Mouse (Mus musculus) embryonic facial prominence, embryonic 12.5 days (tissue): Measurements from ENCODE around the gene Polr2l. TPM values are rescaled to one million over a fixed set of nuclear protein-coding genes. Genes with fewer than 3 reads are reported as not detected.
A peak's percentile ranks its signal among the peaks of the same experiment; 100 is the strongest.

Source experiments
- ATAC-seq: fragments of 200-750 bp; cut with Nextera tagmentation; 2 replicates; pipeline ENCODE4 v1.8.0; 2017; ENCODE audit not compliant: insufficient number of reproducible peaks, insufficient read depth, low FRiP score, low TSS enrichment
- H3K27ac ChIP-seq: fragments of 300-500 bp; sonication (generic); 2 replicates; pipeline ENCODE4 v1.5.1; 2016; ENCODE audit warnings: mild to moderate bottlenecking
- H3K27me3 ChIP-seq: fragments of 300-500 bp; sonication (generic); 2 replicates; pipeline ENCODE4 v1.6.1; 2016; ENCODE audit warnings: mild to moderate bottlenecking, moderate library complexity
- H3K36me3 ChIP-seq: fragments of 300-500 bp; sonication (generic); 2 replicates; pipeline ENCODE4 v1.6.1; 2016; ENCODE audit warnings: mild to moderate bottlenecking
- H3K4me1 ChIP-seq: fragments of 300-500 bp; sonication (generic); 2 replicates; pipeline ENCODE4 v1.6.1; 2016
- H3K4me2 ChIP-seq: fragments of 300-500 bp; sonication (generic); replicated peaks from 2 replicates; pipeline ENCODE4 v1.6.1; 2016; ENCODE audit warnings: mild to moderate bottlenecking, moderate library complexity
- H3K4me3 ChIP-seq: fragments of 300-500 bp; sonication (generic); 2 replicates; pipeline ENCODE4 v1.5.1; 2016; ENCODE audit warnings: mild to moderate bottlenecking
- H3K9ac ChIP-seq: fragments of 300-500 bp; sonication (generic); 2 replicates; pipeline ENCODE4 v1.6.1; 2016; ENCODE audit warnings: mild to moderate bottlenecking, moderate library complexity
- H3K9me3 ChIP-seq: fragments of 300-500 bp; sonication (generic); 2 replicates; pipeline ENCODE4 v1.6.1; 2016; ENCODE audit warnings: mild to moderate bottlenecking, moderate library complexity
- WGBS: fragments of 180-500 bp; shearing (Covaris S2); methylation state at CpG from one replicate; pipeline ENCODE4 v1.1.7; 2016; 5-methylcytosine and 5-hydroxymethylcytosine counted together
- polyA plus RNA-seq: library from polyadenylated mRNA; unstranded; fragments of >200 nt; fragmentation: Nextera tagmentation; extraction: Ambion mirVana; gene quantifications from 2 replicates; pipeline ENCODE4 v1.2.1, GENCODE M21; 2016

The Polr2l gene
- polyA plus RNA-seq, 1 experiment from 2014 or later: 66.2 TPM

- H3K4me1 ChIP-seq: peaks cover 57% of the 10 kb centered on the region
- ATAC-seq: no peak
- H3K4me3 ChIP-seq: no peak overlapping the region
- peaks cover 36% of the 10 kb centered on the region for H3K36me3 ChIP-seq
- 85% methylated on average over 6 of the region's 6 CpGs for WGBS
- H3K9me3 ChIP-seq: no peaks in the 10 kb centered on the region
- no peak overlapping the region for H3K4me2 ChIP-seq
- no peak overlapping the region for H3K9ac ChIP-seq
- H3K27ac ChIP-seq: no peak overlapping the region
- no peaks in the 10 kb centered on the region for H3K27me3 ChIP-seq
Observed at GRCm38 (mm10) chr7:141472763-141473162, 2.2 kb downstream of the Polr2l start.

DNA sequence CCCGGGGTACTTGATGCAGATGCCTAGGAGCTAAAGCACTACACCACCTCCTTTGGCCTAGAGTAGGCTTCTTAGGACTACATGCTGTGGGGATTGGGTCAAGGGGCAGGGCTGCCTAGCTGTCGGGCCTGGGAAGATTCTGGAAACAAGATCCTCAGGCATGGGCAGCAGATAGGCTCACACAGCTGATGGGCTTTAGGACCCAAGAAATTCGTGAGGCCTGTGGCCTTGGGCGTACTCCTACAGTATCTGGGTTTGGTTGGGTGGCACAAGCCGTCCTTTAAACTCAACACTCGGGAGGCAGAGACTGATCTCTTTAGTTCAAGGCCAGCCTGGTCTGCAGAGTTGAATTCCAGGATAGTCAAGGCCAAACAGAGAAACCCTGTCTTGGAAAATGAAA lies 2.7 kb downstream of the Polr2l start:
- Histone ChIP-seq H3K4me2 (no peak overlapping the region), H3K27me3 (no peaks in the 10 kb centered on the region), H3K36me3 (peaks cover 36% of the 10 kb centered on the region), H3K4me1 (peaks cover 51% of the 10 kb centered on the region), H3K9ac (no peak overlapping the region), H3K4me3 (no peak overlapping the region), H3K9me3 (no peaks in the 10 kb centered on the region), H3K27ac (no peak overlapping the region)
- ATAC-seq: no peak
- 83% methylated on average over 6 of the region's 6 CpGs for WGBS

DNA sequence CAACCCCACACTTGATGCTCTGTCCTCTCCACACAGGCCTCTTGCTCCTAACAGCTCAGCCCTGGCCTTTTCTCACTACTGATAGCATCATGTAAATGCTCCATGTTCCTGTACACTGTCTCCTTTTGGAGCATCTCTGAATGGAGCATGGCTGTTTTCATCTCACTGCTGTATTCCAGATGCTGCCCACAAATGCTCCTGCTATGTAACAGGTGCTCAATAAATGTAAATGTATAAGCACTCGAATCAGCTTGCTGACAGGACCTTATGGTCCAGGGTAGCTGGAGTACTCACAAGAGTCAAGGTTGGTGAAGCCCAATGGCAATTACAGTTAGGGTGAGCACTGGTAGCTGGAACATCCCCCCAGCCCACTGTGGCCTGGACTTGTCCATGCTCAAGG lies 3.7 kb downstream of the Polr2l start:
- Histone ChIP-seq H3K9me3 (no peaks in the 10 kb centered on the region), H3K27me3 (no peaks in the 10 kb centered on the region; the same call in 1 of the 2 replicates), H3K4me2 (no peak overlapping the region), H3K9ac (no peak overlapping the region), H3K36me3 (peaks cover 36% of the 10 kb centered on the region), H3K27ac (no peak overlapping the region), H3K4me1 (peaks cover 42% of the 10 kb centered on the region), H3K4me3 (no peak overlapping the region)
- ATAC-seq: no peak
- WGBS: 92% methylated on average over 1 of the region's 1 CpGs

GRCm38 (mm10) chr7:141470637-141470944 lies 4.3 kb downstream of the Polr2l start:
- Histone ChIP-seq H3K4me3 (no peak overlapping the region), H3K9me3 (no peaks in the 10 kb centered on the region), H3K4me1 (peaks cover 37% of the 10 kb centered on the region), H3K36me3 (peaks cover 36% of the 10 kb centered on the region), H3K27me3 (peaks cover 6% of the 10 kb centered on the region), H3K27ac (no peak overlapping the region), H3K9ac (no peak overlapping the region), H3K4me2 (no peak overlapping the region)
- ATAC-seq: no peak
- 98% methylated on average over 10 of the region's 10 CpGs for WGBS

- Histone ChIP-seq H3K9ac (no peak overlapping the region), H3K9me3 (no peaks in the 10 kb centered on the region), H3K4me1 (peaks cover 41% of the 10 kb centered on the region), H3K27me3 (peaks cover 11% of the 10 kb centered on the region), H3K4me2 (0 out of 2 replicates have a peak overlapping the region, but pooled peaks have one; percentile 66), H3K27ac (no peak overlapping the region), H3K4me3 (peak overlapping the region; percentile 75; the same call in 1 of the 2 replicates), H3K36me3 (peaks cover 36% of the 10 kb centered on the region)
- 90% methylated on average over 18 of the region's 18 CpGs for WGBS
- ATAC-seq: no peak
Observed at GRCm38 (mm10) chr7:141469901-141470636, 4.9 kb downstream of the Polr2l start.

- Histone ChIP-seq H3K36me3 (peaks cover 36% of the 10 kb centered on the region), H3K9me3 (no peaks in the 10 kb centered on the region), H3K27ac (peak overlapping the region; percentile 82; the same call in 1 of the 2 replicates), H3K4me3 (peak overlapping the region; percentile 75), H3K4me2 (peak overlapping the region; percentile 66), H3K4me1 (peaks cover 47% of the 10 kb centered on the region), H3K27me3 (peaks cover 18% of the 10 kb centered on the region), H3K9ac (peak overlapping the region; percentile 77)
- 83% methylated on average over 6 of the region's 6 CpGs for WGBS
- no peak for ATAC-seq
Observed at GRCm38 (mm10) chr7:141469352-141469751, 5.6 kb downstream of the Polr2l start.

DNA sequence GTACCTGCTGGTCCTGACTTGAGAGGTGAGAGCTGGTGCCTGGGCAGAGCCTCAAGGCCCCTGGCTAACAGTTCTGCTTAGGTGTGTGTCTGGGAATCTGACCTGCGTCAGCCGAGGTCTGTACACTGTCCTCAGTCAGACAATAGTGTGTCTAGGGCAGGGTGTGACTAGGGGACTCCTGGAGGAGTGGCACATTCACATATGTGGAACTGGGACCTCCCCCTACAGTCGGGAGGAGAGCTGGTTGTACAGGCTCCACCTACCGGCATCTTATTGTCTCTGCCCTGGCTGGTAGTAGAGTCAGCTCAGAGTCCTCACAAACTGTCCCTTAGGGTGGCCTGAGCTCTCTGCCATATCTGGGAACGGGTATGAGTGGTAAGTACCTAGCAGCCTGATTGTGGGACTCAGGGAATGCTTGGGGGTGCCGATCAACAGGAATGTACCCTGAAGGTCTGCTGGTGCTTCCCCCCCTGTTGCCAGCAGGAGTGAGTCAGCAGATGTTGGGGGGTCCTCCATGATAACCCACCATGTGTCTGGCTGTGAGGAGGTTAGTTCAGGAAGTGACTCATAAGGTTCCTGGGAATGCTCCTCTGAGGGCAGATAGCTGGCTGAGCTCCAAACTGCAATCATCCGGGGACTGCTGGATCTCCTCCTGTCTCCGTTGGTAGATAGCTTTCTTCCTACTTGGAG lies 6.3 kb downstream of the Polr2l start:
- Histone ChIP-seq H3K4me1 (peaks cover 45% of the 10 kb centered on the region), H3K4me2 (peak overlapping the region; percentile 66), H3K27ac (peak overlapping the region; percentile 82), H3K4me3 (peak overlapping the region; percentile 75), H3K36me3 (peaks cover 36% of the 10 kb centered on the region), H3K9me3 (no peaks in the 10 kb centered on the region), H3K9ac (peak overlapping the region; percentile 77), H3K27me3 (peaks cover 25% of the 10 kb centered on the region)
- 14% methylated on average over 8 of the region's 8 CpGs for WGBS
- peak; percentile 70 for ATAC-seq

GRCm38 (mm10) chr7:141468164-141468521 lies 6.8 kb downstream of the Polr2l start:
- peak overlapping the region; percentile 77 for H3K9ac ChIP-seq
- peak overlapping the region; percentile 82 for H3K27ac ChIP-seq
- H3K4me1 ChIP-seq: peaks cover 42% of the 10 kb centered on the region
- no peak for ATAC-seq
- H3K4me2 ChIP-seq: peak overlapping the region; percentile 66
- H3K9me3 ChIP-seq: no peaks in the 10 kb centered on the region
- H3K36me3 ChIP-seq: peaks cover 36% of the 10 kb centered on the region
- 25% methylated on average over 5 of the region's 5 CpGs for WGBS
- H3K4me3 ChIP-seq: peak overlapping the region; percentile 75
- peaks cover 30% of the 10 kb centered on the region for H3K27me3 ChIP-seq

DNA sequence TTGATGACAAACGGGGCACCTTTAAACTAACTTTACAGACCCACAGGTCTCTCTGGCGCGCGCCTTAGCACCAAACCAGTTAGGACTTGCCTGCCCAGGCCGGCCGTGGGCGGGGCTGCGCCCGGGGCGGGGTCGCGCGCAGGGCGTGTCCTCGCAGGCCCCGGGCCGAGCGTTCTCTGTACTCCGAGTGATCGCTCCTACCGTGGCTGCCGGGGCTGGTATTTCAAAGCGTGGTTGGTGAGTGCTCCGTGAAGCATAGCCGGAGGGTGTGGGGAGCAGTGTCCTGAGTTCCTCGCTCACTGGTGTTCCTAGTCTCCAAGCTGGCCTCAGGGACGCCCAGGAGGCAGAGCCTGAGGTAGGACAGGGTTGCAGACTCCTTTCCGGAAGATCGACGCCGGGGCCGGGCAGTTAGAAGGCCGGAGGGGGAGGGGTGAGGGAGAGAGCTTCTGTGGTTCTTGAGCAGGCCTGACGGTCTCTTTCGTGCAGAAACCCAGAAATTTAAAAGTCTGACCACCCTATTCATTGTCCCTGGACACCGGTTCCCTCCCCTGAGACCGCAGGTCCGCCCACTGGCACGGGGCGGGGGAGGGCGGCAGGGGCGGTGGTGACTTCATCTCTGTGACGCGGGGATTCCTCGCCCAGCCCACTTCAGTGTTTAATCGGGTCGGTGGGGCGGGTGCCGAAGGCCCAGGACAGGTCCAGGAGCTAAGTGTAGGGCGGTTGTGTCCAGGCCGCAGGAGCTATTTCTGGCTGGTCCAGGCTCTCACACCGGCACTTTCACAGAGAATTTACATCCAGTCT lies 7.5 kb downstream of the Polr2l start, which contains the start of gene Cd151:
Gene Cd151, plus strand, starts transcription at position 163 of the 801 bp plus-strand sequence.
- H3K4me3 ChIP-seq: peak within 1 kb of the TSS; percentile 75
- H3K27ac ChIP-seq: peak within 1 kb of the TSS; percentile 82
- H3K9ac ChIP-seq: peak within 1 kb of the TSS; percentile 77
- H3K36me3 ChIP-seq: peaks cover 31% of the 10 kb centered on the region
- H3K4me1 ChIP-seq: peaks cover 43% of the 10 kb centered on the region
- peak; percentile 70 for ATAC-seq
- no peaks in the 10 kb centered on the region for H3K9me3 ChIP-seq
- H3K27me3 ChIP-seq: peaks cover 37% of the 10 kb centered on the region
- peak within 1 kb of the TSS; percentile 66 for H3K4me2 ChIP-seq
- WGBS: 1% methylated on average over 52 of the region's 52 CpGs

DNA sequence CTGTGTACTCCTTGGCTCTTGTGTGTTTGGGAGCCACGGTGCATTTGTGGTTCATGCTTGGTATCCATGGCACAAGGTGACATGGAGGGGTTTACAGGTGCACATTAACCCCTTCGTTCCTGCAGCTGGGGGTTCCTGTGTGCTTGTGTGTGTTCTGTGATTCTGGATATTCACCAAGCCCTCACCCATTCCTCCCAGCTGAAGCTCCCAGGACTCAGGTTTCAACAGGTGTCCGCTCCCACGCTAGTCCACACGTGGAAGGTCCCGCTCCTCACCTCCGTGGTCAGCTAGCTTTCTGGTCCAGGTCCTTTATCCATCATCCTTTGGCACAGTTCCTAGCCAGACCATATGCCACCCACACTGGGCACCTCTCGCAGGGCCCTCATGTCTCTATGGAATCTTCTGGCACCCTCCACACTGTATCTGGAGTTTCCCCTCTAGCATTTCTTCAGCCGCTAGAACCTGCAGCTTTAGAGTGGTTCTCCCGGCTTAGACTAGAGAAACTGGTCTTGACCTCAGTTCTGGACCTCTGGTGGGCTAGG lies 8.3 kb downstream of the Polr2l start:
- WGBS: 61% methylated on average over 10 of the region's 10 CpGs

GRCm38 (mm10) chr7:141466045-141466394 lies 8.9 kb downstream of the Polr2l start:
- Histone ChIP-seq H3K4me3 (no peak overlapping the region), H3K9me3 (no peaks in the 10 kb centered on the region), H3K9ac (no peak overlapping the region), H3K36me3 (peaks cover 19% of the 10 kb centered on the region), H3K27me3 (peaks cover 52% of the 10 kb centered on the region), H3K4me2 (no peak overlapping the region), H3K27ac (no peak overlapping the region), H3K4me1 (peaks cover 54% of the 10 kb centered on the region)
- WGBS: 74% methylated on average over 7 of the region's 7 CpGs
- no peak for ATAC-seq

More for the DNA sequence above, 8.3 kb downstream of the Polr2l start:
- peak overlapping the region; percentile 82; the same call in 1 of the 2 replicates for H3K27ac ChIP-seq
- H3K9ac ChIP-seq: peak overlapping the region; percentile 77
- no peaks in the 10 kb centered on the region for H3K9me3 ChIP-seq
- ATAC-seq: no peak
- H3K27me3 ChIP-seq: peaks cover 45% of the 10 kb centered on the region
- peak overlapping the region; percentile 75 for H3K4me3 ChIP-seq
- H3K36me3 ChIP-seq: peaks cover 25% of the 10 kb centered on the region
- H3K4me1 ChIP-seq: peaks cover 50% of the 10 kb centered on the region
- H3K4me2 ChIP-seq: peak overlapping the region; percentile 66
